Mouse (Mus musculus): ENCODE results near the gene Aldh1a1. TPM values are rescaled to one million over a fixed set of nuclear protein-coding genes. Genes with fewer than 3 reads are reported as not detected.
A peak's percentile ranks its signal among the peaks of the same experiment; 100 is the strongest.

The Aldh1a1 gene
- polyA plus RNA-seq, 1 experiment from 2014 or later = 0.81 TPM

DNA sequence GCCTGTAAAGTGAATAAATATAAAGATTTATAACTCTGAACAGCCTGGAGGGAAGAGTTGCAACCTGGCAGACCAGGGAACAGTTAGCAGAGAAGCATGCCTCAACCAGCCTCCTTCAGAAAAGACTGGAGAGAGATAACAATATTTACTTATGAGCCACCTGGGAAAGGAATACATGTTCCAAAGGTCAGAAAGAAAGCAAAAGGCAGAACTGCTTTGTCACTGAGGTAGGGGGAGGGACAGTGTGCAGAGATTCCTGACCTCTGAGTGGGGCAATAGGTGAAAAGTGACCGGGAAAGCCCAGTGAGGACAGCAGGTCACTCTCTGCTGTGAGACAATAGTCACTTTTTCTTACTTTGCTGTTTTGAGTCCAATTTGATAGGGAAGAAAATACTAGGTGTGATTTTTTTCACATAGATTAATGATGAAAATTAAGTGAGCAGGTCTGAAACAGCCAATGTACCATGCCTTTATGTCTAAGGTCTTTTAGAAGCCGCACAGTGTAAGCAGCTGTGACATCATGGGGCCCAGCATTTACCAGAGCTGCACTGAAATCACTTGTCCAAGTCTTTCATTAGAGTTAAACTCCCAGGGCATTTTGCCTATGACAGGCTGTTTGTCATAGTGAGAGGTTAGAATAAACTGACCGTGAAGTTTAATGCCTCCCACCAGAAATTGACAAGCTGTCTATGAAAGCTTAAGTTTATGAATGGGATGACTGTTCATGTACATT lies 161.8 kb downstream of the Aldh1a1 start:
- Histone ChIP-seq H3K4me2 (no peak overlapping the region), H3K27me3 (no peaks in the 10 kb centered on the region), H3K9me3 (replicated peaks) (no peaks in the 10 kb centered on the region), H3K4me3 (replicated peaks) (no peak overlapping the region), H3K36me3 (no peaks in the 10 kb centered on the region), H3K9ac (no peak overlapping the region), H3K27ac (no peak overlapping the region; the same call in 1 of the 2 replicates), H3K4me1 (replicated peaks) (no peaks in the 10 kb centered on the region)
- WGBS (ENCODE audit: insufficient replicate concordance) = 67% methylated on average over 3 of the region's 3 CpGs
- ATAC-seq (ENCODE audit: low read depth) (peak; percentile 83), DNase-seq (no peak)

DNA sequence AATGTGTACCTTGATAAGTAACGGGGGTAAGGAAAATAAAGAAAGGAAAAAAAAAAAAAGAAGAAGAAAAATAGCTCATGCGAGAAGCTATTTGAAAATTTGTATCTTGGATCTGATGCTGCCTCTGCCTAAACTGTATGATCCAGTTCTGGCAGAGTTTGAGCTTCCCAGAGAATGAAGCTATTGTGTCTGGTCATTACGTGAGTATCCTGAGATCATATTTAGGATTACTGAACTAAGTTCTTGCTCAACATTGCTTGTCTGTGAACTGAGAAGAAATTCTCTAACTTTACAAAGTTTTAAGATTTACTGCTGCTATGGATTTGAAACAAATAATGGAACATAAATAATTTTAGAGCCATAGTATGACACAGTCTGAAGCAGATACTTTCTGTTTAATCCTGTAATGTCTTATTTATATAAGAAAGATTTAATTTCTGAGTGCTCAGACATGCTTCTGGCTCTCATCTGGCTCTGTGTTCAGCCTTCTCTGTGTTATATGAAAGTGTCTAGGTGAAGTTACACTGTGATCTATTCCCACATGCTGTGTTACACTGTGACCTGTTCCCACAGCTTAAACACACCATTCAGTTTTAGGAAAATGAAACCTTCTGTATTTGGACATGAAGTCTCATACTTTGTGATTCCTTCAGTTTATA lies 185.3 kb downstream of the Aldh1a1 start:
- H3K36me3 ChIP-seq = no peaks in the 10 kb centered on the region
- no peak for DNase-seq
- H3K4me1 ChIP-seq (replicated peaks) = no peaks in the 10 kb centered on the region
- no peak overlapping the region for H3K4me2 ChIP-seq
- no peak for ATAC-seq (ENCODE audit: low read depth)
- no peak overlapping the region for H3K9ac ChIP-seq
- no peak overlapping the region for H3K27ac ChIP-seq
- 64% methylated on average over 3 of the region's 3 CpGs for WGBS (ENCODE audit: insufficient replicate concordance)
- no peaks in the 10 kb centered on the region for H3K27me3 ChIP-seq
- no peaks in the 10 kb centered on the region for H3K9me3 ChIP-seq (replicated peaks)
- H3K4me3 ChIP-seq (replicated peaks) = no peak overlapping the region

Other genes starting within 250 kb of the Aldh1a1 start
- 21.7 and 23.8 TPM in 2 replicates for gene Anxa1, start 101.8 kb upstream of the Aldh1a1 start, polyA plus RNA-seq (2015; fragmentation: Nextera tagmentation; extraction: Ambion mirVana)
- gene Aldh1a7, start 234.8 kb downstream of the Aldh1a1 start, polyA plus RNA-seq (2015; fragmentation: Nextera tagmentation; extraction: Ambion mirVana) = 0.59 and 1.0 TPM in 2 replicates